Mouse (Mus musculus) kidney, postnatal 4 days (tissue): Measurements from ENCODE around the gene A930017K11Rik.

Experiments
- DNase-seq, 2 experiments: peaks; one replicate each; pipeline ENCODE4 v3.0.0; 2021; ENCODE audit warnings: mixed read lengths in 2 of 2

The A930017K11Rik gene

DNA sequence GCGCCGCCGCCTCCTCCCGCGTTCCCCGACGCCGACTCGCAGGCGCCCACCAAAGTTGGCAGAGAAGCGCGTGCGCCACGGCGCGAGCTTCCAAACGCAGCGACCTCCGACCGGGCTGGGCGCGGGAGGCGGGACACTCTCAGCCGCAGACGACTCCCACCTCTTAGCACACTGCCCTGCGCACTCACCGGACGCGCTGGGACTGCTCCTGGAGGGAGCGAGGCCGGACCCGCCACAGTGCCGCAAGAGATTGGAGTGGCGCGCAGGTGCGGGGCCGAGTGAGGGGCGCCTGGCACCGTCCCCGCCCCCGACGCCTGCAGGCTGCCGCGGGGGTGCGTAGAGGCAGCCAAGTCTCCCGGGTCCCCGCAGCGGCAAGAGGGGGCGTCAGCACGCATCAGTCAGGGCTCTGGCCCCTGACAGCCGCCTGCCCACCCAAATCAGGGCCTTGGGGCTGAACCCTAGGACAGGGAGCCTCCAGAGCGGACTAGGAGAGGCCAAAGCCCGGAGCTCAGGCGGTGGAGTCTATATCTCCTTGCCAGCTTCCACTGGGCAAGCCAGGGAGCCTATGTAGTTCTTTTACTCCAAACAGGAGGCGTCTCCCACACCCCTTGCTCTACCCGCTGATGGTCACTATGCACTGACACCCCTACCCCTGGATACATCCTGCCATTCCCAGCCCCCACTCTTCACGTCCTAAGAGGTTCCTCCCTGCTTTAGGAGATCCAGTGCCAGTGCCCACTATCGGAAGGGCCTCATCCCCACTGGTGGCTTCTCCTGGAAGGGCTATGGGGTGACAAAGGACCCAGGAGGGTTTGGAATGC, at the start of gene A930017K11Rik:
A930017K11Rik (minus strand) TSS at position 763 of the 821 bp plus-strand sequence.
- DNase-seq: peak; percentile 51 to 68

DNA sequence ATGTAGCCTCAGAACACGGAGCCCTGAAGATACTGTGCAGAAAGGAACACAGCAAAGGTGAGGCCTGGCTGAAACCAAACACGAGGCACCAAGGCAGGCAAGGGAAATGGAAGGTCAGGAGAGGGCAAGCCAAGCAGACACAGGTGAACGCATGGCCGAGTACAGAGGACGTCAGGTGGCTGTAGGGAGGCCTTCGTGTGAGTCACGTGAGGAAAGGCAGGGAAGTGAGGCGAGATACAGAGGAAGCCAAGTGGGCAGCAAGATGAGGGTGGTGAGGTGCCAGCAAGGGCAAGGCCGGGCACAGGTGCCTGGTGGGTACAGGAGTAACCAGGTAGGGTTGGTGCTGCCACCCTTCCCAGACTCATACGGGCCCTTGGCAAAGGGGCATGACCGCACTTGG, 46.1 kb upstream of the A930017K11Rik start:
- no peak for DNase-seq

GRCm38 (mm10) chr17:25993489-25993888, 41.1 kb upstream of the A930017K11Rik start:
- no peak for DNase-seq

- no peak for DNase-seq
These were observed 39.9 kb upstream of the A930017K11Rik start for GRCm38 (mm10) chr17:25992274-25992673.

- DNase-seq: no peak
These were observed 38.0 kb upstream of the A930017K11Rik start for GRCm38 (mm10) chr17:25990331-25990730.

- peak; percentile 93 to 96 for DNase-seq
These were observed 33.2 kb upstream of the A930017K11Rik start, which contains the start of gene Capn15 for GRCm38 (mm10) chr17:25985306-25986294. Gene Capn15 (minus strand): TSS chr17:25985796.

DNA sequence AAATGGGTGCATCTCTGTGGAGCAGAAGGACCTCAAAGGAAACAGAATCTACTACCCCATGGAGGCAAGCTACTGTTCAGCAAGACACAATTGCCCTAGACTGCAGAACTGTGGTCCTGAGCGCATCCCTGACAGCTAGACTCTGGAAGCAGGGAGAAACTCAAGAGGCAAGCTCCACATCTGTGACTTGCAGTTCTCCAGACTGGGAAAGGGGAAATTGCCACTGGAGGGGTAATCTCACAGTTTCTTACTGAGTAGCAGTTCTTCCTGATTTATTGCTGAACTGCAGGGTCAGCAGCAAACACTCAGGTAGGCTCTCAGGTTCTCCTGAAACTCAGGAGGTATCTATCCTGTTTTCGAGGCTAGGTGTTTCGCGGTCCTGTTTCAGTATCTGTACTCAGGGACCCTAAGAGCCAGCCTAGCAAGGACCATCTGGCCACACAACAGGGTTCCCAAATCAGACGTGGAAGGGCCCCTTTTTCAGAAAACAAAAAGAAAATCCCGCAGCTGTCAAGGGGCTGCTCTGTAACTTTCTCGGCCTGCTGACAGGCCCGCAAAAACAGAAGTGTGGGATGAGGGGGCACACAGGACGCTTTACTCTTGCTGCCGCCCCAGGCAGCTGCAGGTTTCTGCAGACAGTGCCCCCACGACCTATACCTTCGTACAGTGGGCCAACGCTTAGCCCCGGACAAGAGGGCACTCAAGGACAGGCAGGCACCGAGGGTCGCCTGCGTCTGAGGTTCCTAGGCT, 32.4 kb upstream of the A930017K11Rik start:
- no peak for DNase-seq

GRCm38 (mm10) chr17:25984066-25984465, 31.7 kb upstream of the A930017K11Rik start:
- no peak for DNase-seq

DNA sequence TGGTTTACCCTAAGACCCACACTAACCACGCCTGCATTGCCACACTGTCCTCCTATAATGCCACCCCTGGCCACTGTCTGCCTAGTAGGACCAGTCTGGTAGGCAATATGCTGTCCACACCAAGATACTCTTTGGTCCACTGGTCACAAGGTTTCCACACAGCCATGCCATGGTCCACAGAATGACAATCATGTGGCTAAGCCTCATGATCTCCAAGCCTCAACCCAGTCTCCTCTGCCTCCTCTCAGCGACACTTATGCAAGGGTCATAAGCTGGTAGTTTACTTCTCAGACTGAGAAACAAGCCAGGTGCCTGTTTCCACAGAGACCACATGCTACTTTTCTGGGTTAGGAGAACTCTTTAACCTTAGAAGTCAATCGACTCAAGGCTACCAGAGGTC, 30.5 kb upstream of the A930017K11Rik start:
- no peak for DNase-seq

DNA sequence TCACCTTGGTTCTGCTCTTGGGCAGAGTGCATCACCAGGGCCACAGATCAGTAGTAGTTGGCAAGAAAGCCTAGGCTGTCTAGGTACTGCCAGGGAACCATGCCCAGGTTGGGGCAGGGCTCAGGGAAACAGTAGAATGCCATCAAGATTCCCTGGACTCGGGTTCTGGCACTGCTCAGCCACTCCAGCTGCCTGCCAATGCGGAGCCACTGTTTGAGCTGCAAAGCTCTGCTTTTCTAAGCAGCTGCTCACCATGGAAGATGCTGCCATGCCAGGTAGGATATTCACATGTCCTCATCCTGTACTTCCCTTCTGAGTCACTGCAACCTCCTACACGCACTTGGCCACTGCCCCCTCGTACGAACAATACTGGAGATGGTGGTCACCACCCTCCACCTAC, 28.5 kb upstream of the A930017K11Rik start:
- no peak for DNase-seq

DNA sequence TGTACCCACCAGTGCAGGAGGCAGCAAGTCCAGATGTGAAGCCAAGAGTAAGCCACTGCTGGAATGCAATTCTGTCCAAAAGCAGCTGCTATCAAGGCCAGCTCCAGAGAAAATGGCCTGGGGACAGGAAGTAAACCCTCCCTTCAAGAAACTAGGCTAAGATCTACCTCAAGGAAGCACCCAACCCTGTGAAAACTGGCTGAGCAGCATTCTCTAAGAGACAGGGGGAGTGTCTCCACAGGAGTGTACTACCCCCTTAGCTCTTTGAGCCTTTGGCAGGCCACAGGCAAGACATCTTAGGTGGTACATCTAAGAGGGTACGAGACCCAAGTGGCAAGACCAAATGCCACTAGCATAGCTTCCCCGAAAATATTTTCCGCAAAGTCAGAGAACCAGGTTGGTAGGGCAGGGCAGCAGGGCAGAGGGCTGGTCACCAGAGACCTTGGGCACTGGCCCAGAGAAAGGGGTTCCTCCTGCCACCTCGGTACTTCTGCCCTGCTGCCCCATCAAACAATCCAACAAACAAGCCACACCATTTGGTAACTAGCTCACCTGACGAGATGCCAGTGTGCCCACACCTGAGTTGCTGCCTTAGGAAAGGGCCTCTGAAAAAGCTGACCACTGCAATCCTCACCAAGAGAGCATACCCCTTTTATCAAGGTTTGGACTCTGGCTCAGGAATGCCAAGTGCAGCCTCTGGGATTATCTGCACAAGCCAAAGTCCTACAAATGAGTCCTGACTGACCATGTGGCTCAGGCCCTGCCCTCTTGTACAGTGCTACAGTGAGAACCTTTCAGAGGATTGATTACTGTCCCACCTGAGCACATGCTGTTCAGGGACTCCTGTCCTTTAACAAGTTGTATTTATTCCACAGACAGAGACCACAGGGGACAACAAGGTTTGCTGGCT, 27.7 kb upstream of the A930017K11Rik start:
- DNase-seq: peak in 1 of 2 experiments; percentile 34

DNA sequence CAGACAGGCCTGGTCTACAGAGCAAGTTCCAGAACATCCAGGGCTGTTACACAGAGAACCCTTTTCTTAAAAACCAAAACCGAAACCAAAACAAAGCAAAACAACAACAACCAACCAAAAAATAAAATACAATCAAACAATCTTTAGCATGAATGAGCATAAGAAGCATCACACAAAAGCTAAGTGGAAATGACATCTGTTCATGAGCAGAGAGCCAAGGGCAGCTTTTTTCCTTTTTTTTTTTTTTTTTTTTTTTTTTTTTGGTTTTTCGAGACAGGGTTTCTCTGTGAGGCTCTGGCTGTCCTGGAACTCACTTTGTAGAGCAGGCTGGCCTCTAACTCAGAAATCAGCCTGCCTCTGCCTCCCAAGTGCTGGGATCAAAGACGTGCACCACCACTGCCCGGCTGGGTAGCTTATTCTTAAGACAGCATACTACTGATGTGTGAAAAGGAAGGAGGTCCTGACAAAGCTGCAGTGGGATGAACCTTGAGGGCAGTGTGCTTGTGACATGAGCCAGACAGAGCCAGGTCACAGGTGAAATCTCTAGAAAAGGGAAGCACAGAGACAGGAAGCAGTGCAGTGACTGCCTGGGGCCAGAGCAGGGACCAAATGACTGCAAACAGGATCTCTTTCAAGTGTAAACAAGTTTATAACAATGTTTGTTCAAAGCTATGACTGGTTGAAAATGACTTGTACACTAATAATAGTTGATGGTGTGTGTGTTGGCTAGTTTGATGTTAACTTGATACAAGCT, 18.8 kb upstream of the A930017K11Rik start:
- DNase-seq: no peak

DNA sequence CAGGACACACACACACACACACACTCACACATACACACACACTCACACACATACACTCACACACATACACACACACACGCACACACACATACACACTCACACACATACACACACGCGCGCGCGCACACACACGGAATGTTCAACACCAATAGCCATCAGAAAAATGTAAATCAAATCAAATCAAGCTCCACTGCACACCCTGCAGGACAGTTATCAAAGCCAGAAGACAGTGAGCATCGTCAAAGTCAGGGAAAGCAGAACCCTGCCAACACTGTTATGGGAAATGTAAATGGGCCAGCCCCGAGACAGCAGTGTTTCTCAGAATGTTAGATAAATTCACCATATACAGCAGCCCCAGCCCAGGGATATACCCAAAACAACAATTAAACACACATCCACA, 18.1 kb upstream of the A930017K11Rik start:
- DNase-seq: no peak

DNA sequence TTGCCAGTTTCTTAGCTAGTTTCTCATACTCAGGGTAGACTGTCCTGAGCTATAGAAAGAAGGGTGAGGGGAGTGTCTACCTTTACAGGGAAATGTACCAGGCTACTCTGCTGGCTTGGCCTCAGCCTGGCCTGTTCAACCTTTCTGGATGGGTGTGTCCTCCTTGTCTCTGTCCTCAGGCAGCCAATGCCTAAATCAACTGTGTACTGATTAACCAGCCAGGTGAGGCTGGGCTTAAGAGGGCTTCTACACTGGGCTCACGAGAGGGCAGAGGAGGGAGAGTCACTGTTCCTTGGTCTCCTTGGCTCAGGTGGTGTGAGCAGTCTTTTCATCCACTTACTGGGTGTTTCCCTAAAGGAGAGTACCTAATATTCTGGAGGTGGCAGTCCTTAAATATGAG, 15.8 kb upstream of the A930017K11Rik start:
- DNase-seq: peak; percentile 26 to 55

DNA sequence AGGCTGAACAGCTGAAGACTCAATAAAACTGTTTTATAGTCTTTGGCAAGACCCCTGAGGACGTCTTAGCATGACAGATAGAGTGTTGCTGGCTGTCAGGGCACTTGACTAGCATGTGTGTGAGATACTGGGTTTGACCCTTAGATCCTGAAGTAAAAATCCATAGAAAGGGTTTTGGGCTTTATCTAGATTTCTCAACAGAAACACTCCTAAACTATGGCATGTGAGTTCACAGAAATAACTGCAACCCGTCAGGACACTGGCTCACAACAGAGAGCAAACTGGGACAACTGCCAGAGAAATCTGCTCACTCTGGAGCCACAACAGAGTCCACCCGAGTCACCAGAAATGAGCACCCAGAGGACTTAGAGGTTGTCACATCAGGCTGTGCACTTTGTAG, 15.3 kb upstream of the A930017K11Rik start:
- peak; percentile 28 to 41 for DNase-seq

GRCm38 (mm10) chr17:25964271-25964670, 11.9 kb upstream of the A930017K11Rik start:
- no peak for DNase-seq

DNA sequence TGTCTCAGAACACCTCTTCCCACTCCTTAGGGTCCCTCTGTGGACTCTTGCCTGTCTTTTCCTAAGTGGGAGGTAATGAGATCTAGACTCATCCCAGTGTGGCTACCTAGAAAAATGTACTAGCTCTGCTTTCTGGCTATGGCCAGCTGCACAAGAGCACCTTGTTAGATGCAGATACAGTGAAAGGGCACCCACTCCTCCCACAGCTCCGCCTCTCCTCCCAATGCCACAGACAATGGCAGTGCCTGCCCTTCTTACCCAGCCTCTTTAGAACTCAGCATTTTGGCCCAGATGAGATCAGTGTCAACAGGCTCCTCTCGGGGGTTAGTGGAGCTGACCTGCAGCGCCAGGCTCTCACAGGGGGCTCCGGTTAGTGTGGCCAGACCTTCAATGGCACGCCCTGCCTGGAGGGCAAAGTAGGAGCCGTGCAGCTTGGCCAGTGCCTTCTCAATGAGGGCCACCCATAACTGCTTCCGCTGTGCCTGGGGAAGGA, 10.1 kb upstream of the A930017K11Rik start:
- no peak for DNase-seq

- no peak for DNase-seq
These were observed 9.2 kb upstream of the A930017K11Rik start for GRCm38 (mm10) chr17:25961566-25961965.

DNA sequence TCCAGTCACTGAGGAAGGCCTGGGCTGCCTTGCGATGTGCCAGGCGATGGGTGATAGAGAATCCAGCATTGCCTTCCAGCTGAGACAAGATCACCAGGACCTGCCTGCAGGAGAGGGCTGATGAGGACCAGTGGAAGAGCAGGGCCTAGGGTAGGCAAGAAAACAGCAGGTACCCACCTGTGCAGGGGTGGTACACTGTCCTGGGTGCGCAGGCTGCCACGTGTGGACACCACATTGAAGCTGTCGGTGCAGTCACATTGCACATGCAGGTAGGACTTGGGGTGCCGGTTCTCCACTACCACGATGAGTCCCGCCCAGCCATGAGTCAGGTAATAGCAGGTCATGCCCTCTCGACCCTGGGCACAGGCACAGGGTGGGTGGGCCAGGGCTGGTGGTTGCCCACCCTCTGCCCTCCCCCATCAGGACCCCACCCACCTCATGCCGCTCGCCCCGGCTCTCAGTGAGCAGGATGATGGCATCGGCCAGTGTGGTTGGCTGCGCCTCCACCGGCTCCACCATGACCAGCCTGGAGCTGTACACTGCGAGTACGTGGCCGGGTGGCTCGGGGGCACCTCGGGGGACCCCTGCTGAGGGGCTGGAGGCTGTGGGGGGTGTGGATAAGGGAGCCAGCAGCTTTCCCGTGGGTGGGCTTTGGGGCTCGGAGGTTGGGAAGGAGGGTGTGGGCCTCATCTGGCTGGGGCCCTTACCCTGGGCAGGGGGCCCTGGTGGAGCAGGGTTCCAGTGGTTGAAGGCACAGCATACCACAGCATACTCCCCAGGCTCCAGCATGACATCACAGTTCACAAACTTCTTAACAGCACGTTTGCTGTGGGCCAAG, 7.5 kb upstream of the A930017K11Rik start:
- no peak for DNase-seq
